Mouse (Mus musculus) gonadal fat pad, adult 2 months (tissue): ENCODE data around the gene Rspry1. TPM values are rescaled to one million over a fixed set of nuclear protein-coding genes. Genes with fewer than 3 reads are reported as not detected.

Source experiments
- DNase-seq: peaks from one replicate; pipeline ENCODE4 v3.0.0-alpha.2; 2012; ENCODE audit warnings: low read depth
- polyA plus RNA-seq: library from polyadenylated mRNA; depleted of rRNA; stranded (reverse); fragments of >200 nt; gene quantifications from 2 replicates; pipeline ENCODE4 v1.2.3, GENCODE M21; 2012

The Rspry1 gene
- polyA plus RNA-seq, 1 experiment: 9.4 TPM

DNA sequence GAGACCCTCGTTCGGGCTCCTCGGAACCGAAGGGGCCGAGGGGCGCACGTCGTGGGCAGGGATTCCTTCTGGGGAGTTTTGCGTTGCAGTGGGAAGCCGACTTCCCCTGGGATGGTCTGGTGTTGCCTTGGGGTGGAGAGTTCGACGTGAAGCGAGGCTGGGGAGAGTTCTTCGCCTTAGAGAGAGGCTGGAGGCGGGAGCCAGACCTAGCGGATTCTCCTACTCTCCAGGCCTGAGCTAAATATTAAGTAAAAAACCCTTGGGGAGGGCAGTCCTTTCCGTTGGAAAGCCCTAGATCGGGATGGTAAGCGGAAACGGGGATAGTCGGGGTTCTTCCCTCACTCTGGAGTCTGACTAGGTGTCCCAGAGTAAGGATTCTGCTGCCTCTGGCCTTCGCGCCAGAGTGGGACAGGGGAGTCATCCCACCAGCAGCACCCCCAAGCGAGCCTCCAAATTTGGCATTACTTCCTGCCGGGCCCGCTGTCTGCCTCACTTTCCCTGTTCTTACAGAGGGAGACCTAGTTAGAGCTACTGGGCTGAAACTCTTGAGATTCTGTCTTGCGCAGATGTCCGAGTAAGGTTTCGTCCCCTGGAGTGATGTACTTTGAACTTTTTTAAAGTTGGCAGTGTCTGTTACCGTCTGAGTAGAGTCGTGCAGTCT, 864 bp downstream of the Rspry1 start:
- no peak for DNase-seq

GRCm38 (mm10) chr8:94604030-94604429, 2.3 kb downstream of the Rspry1 start:
- DNase-seq: no peak

GRCm38 (mm10) chr8:94607064-94607463, 5.3 kb downstream of the Rspry1 start:
- no peak for DNase-seq

- no peak for DNase-seq
These were observed 23.1 kb downstream of the Rspry1 start for GRCm38 (mm10) chr8:94624885-94625284.

- DNase-seq: no peak
These were observed 31.9 kb downstream of the Rspry1 start for GRCm38 (mm10) chr8:94633564-94634194.

- no peak for DNase-seq
These were observed 32.5 kb downstream of the Rspry1 start for GRCm38 (mm10) chr8:94634211-94634610.

DNA sequence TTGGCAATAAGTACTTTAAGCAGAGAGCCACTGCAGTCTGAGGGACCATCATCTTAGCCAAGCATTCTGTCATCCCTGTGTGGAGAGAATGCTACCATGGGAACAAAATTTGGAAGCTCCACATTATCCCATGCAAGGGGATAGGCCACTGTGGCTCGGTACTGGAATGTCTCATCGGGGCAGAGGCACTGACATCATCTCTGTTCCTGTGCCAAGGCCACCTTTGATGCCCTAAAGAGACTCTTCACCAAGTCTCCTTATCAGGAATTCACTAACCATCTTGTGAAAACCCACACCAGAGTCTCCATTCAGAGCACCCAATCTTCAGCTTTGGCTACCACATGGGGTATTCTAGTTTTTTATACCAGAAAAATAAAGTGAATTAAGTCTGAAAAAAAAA, 39.4 kb downstream of the Rspry1 start:
- no peak for DNase-seq

GRCm38 (mm10) chr8:94641938-94642337, 40.2 kb downstream of the Rspry1 start:
- DNase-seq: no peak

GRCm38 (mm10) chr8:94645202-94645601, 43.5 kb downstream of the Rspry1 start:
- DNase-seq: no peak

- no peak for DNase-seq
These were observed 44.4 kb downstream of the Rspry1 start for GRCm38 (mm10) chr8:94646165-94646564.

GRCm38 (mm10) chr8:94649496-94649895, 47.8 kb downstream of the Rspry1 start:
- DNase-seq: no peak

DNA sequence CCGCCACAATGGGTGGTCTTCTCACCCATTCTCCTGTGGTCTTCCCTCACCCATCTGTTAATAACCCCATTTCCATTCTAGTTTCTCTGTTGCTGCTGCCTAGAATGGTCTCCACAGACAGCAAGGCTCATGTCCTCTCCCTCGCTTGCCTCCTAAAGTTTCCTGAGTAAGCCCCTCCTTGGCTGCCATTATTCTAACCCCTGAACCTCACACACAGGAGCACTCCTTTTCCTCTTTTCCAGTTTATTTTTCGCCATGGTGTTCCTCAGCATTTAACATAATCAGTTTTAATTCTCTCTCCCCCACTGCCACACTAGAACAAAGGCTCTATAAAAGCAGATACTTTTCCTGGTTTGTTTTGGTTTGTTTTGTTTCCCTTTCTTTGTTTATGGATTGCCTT, 51.2 kb downstream of the Rspry1 start:
- no peak for DNase-seq

- no peak for DNase-seq
These were observed 53.3 kb downstream of the Rspry1 start for GRCm38 (mm10) chr8:94654994-94655393.

GRCm38 (mm10) chr8:94658031-94658430, 56.3 kb downstream of the Rspry1 start:
- no peak for DNase-seq

- no peak for DNase-seq
These were observed 58.7 kb downstream of the Rspry1 start for GRCm38 (mm10) chr8:94660418-94660817.

DNA sequence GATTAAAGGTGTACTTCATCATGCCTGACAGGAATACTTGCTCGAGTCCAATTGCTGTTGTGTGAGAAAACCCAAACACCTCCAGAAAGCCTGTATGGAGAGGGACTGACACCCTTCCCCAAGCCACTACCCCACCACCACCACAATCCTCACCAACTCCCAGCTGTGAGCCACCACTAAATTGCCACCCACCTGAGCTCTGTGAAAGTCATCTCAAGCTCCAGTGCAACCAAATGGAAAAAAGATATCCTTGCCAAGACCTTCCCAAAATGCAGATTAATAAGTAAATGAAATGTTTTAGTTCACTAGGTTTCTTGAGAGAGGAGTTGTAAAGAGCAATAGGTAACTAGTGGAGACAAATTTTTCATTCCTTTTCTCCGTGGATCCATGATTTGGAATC, 63.0 kb downstream of the Rspry1 start:
- DNase-seq: no peak

DNA sequence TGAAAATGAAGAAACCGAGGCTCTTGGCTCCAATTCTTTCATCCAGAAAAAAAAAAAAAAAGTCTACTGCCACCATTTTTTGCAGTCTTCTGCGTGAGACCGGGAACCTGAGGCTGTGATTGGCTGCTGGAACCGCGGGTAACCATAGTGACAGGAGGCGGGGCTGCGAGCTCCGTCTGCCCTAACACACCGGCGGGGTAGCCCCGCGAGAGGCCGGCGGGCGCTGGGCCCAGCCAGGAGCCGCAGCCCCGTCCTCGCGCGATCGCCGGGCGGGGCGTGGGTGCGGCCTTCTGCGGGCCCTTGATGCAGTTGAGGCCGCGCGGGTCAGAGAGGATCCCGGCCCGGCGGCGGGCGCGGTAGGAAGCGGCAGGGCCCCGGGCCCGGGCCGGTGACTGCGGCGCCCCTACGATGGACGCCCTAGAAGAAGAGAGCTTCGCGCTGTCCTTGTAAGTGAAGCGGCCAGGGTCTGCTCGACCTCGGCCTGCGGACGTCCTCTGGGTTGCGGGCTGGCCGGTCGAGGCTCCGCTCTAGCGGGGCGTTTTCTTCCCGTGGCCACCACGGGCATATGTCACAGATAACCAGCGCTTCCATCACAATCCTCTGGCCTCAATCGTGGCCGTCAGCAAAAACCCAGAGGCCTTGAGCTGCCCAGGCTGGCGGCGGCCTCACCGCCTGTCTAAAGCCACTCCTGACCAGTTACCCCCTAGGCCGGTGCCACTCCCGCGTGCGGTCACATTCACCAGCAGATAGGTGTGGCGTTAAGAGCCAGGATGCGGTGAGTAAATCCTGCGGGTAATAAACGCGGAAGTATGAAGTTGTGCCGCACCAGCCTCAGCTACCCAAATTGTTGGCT, 64.9 kb downstream of the Rspry1 start, which contains the start of gene Arl2bp:
Gene Arl2bp, plus strand, starts transcription at position 145 of the 853 bp plus-strand sequence.
- DNase-seq: no peak

DNA sequence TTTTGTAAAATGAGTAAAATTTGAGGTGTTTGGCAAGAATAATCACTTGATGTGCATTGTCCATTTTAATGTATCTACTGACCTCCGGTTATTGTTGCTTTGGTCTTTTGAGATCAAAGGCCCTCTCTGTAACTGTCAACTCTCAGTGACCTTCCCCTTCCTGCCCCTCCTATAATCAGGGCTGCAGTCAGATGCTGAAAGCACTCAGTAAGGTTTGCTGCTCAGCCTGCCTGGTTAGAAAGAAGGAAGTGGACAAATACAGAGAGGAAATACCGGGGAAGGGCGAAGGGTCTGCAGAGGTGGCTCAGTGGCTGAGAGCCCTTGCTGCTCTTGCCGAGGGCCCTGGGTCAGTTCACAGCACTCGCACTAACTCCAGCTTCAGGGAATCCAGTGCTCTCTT, 72.6 kb downstream of the Rspry1 start:
- DNase-seq: no peak

- DNase-seq: no peak
These were observed 74.2 kb downstream of the Rspry1 start for GRCm38 (mm10) chr8:94675923-94676322.

DNA sequence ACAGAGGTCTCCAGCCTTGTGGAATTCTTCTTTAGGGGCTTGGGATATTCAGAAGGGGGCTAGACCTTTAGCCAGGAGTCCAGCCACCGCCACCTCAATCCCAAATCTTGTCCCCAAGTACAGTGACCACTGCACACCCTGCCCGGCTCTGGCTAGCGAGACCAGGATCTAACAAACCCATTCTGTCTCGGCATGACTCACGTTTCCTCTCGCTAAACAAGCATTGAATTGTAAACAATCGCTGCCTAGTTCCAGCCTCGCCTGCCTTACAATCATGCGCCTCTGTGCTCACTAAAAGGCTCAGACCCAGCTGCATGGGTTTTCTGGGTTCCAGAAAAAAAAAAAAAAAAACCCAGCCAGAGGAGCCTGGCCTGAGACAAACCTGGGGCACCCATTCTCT, 76.8 kb downstream of the Rspry1 start:
- DNase-seq: no peak

DNA sequence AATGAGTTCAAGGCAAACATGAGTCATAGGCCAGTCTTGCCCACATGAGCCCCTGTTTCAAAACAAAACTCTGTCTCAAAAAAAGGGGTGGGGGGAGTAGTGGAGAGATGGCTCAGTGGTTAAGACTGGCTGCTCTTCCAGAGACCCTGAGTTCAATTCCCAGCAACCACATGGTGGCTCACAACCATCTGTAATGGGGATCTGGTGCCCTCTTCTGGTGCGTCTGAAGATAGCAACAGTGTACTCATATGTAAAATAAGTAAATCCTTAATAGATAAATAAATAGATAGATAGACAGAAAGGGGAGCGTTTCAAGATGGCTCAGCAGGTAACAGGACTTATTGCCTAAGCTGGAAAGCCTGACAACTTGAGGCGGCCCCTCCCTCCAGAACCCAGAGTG, 78.7 kb downstream of the Rspry1 start:
- no peak for DNase-seq

DNA sequence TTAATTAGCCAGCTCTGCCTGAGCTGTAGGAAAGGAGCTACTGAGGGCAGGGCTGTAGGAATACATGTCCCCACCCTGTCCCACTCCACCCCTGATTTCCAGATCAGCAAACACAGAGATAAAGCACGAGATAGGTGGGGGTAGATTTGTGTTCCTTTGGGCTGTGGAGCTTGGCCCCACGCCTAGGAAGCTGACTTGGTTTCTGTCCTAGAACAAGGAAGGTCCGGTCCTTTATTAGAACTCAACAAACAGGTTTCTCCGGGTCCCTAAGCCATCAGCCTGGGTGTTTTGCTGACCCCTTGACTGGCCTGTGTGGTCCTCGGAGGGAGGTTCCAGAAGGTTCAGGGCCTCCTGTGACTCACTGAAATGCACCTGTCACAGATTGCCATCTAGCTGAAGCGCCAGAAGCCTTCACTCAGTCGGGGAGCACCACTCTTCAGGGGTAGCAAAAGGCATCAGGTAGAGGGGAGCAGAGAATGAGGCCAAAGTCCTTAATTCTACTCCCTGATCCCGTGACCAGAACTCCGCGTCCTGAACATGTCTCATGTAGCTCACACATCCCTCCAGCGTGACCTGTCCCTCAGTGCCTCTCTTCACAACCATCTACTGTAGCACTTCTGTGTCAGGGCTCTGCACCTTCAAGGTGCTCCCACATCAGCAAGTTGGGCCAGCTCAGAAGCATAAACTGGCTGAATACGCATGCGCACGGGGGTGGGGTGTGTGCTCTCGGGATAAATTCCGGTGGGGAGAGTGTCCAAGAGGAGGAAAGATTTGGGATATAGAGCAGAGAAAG, 81.2 kb downstream of the Rspry1 start:
- no peak for DNase-seq
